Mouse (Mus musculus): ENCODE results near the gene Zswim1. TPM values are rescaled to one million over a fixed set of nuclear protein-coding genes. Genes with fewer than 3 reads are reported as not detected.

Gene Zswim1
- polyA plus RNA-seq, 1 experiment from 2014 or later, result 8.6 TPM

DNA sequence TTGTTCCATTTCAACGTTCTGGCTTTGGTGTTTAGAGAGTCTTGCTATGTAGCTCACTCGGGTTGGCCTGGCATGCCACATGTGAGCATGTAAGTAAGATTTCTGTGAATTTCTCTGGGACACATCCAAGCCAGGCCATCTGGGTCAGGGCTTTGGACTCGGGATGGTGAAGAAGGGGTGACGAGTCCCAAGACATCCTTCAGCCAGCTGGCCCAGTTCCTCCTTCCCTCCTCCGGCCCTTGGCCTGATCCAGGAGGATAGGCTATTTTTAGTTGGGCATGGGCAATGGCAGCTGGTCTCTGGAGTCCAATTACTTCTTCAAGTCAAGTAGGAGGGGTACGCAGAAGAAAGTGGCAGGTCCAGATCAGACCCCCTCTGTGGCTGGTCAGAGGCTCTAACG lies 43.7 kb upstream of the Zswim1 start:
- 62% methylated on average over 7 of the region's 7 CpGs for WGBS
- Histone ChIP-seq H3K9ac (ENCODE audit: low read length) (no peak overlapping the region), H3K27me3 (ENCODE audit: control insufficient read depth, insufficient read depth, low read length) (0 out of 2 replicates have a peak, but pooled peaks cover 5% of the 10 kb centered on the region), H3K27ac (replicated peaks in 1 of 2; ENCODE audit: control insufficient read depth in 1 of 2, insufficient read depth in 1 of 2, low read depth in 2 of 2, low read length in 2 of 2) (no peak overlapping the region), H3K4me2 (ENCODE audit: low read length) (no peak overlapping the region), H3K9me3 (ENCODE audit: control insufficient read depth, low read length) (no peaks in the 10 kb centered on the region), H3K4me3 (ENCODE audit: control insufficient read depth in 1 of 2, insufficient read depth in 1 of 2, low read depth in 1 of 2, low read length in 2 of 2) (no peak overlapping the region), H3K4me1 (ENCODE audit: control insufficient read depth in 2 of 2, insufficient read depth in 2 of 2, low read length in 2 of 2) (no peaks in the 10 kb centered on the region; a peak in 1 of 4 replicates), H3K36me3 (ENCODE audit: control insufficient read depth, insufficient read depth, low read length) (0 out of 2 replicates have a peak, but pooled peaks cover 2% of the 10 kb centered on the region)
- no peak for ATAC-seq (ENCODE audit: insufficient number of reproducible peaks, insufficient read depth, low FRiP score, low read depth)

DNA sequence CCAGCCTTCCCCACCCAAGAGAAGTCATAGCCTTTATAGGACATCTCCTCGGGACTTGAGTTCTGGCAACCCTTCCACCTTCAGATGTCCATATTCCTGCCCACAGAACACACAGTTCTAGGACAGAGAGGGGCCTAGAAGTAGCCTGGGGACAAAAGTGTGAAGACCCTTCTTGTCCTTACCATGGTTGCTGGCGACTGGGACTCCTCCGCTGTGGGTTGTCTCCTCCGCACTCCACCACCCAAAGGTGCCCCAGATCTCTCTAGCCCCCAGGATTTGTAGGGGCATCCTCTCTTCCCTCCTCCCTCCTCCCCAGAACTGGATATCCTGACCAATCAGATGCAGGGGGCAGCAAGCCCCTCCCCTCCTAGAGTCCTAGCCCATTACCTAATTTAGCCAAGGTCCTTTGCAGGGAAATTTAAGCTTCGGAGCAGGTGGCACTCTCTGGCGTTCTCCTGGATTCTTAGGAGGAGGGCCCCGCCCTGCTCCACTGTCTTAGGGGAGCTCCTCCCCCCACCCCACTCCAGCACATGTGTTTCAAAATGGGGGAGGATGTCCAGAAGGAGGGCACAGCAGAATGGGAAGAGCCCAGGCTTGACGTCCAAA lies 42.9 kb upstream of the Zswim1 start, which contains the start of gene Tnnc2:
Gene Tnnc2, minus strand, starts transcription at position 487 of the 606 bp plus-strand sequence.
- ATAC-seq (ENCODE audit: insufficient number of reproducible peaks, insufficient read depth, low FRiP score, low read depth), result no peak
- Histone ChIP-seq H3K4me2 (ENCODE audit: low read length) (no peak within 1 kb of the TSS), H3K36me3 (ENCODE audit: control insufficient read depth, insufficient read depth, low read length) (no peaks in the 10 kb centered on the region), H3K9ac (ENCODE audit: low read length) (no peak within 1 kb of the TSS), H3K27me3 (ENCODE audit: control insufficient read depth, insufficient read depth, low read length) (0 out of 2 replicates have a peak, but pooled peaks cover 5% of the 10 kb centered on the region), H3K4me1 (ENCODE audit: control insufficient read depth in 2 of 2, insufficient read depth in 2 of 2, low read length in 2 of 2) (peaks cover 0 to 2% of the 10 kb centered on the region in 2 experiments; a peak in 3 of 4 replicates), H3K9me3 (ENCODE audit: control insufficient read depth, low read length) (no peaks in the 10 kb centered on the region), H3K27ac (replicated peaks in 1 of 2; ENCODE audit: control insufficient read depth in 1 of 2, insufficient read depth in 1 of 2, low read depth in 2 of 2, low read length in 2 of 2) (no peak within 1 kb of the TSS), H3K4me3 (ENCODE audit: control insufficient read depth in 1 of 2, insufficient read depth in 1 of 2, low read depth in 1 of 2, low read length in 2 of 2) (no peak within 1 kb of the TSS)
- WGBS, result 62% methylated on average over 8 of the region's 8 CpGs

DNA sequence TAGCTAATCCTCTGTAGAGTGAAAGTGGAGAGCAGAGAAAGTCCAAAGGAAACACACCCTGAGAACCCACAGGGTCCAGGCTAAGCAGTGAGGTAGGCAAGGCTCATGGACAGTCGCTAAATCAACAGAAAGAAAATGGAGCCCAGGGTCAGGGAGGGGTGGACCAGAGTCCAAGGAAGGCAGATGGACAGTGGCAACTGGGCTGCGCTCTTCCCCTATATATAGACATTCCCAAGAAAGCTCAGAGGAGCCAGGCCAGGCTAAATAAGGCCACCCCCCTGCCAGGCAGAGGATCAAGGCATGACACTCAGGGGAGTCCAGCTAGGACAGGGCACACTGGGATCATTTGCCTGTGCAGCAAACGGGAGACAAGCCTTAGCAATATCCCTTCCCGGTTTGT lies 40.6 kb upstream of the Zswim1 start:
- H3K27ac ChIP-seq (replicated peaks in 1 of 2; ENCODE audit: control insufficient read depth in 1 of 2, insufficient read depth in 1 of 2, low read depth in 2 of 2, low read length in 2 of 2), result no peak overlapping the region
- 61% methylated on average over 4 of the region's 4 CpGs for WGBS
- no peak overlapping the region for H3K9ac ChIP-seq (ENCODE audit: low read length)
- H3K36me3 ChIP-seq (ENCODE audit: control insufficient read depth, insufficient read depth, low read length), result no peaks in the 10 kb centered on the region
- no peak for ATAC-seq (ENCODE audit: insufficient number of reproducible peaks, insufficient read depth, low FRiP score, low read depth)
- no peak overlapping the region for H3K4me2 ChIP-seq (ENCODE audit: low read length)
- H3K27me3 ChIP-seq (ENCODE audit: control insufficient read depth, insufficient read depth, low read length), result 0 out of 2 replicates have a peak, but pooled peaks cover under 1% of the 10 kb centered on the region
- H3K4me3 ChIP-seq (ENCODE audit: control insufficient read depth in 1 of 2, insufficient read depth in 1 of 2, low read depth in 1 of 2, low read length in 2 of 2), result no peak overlapping the region
- peaks cover 3 to 9% of the 10 kb centered on the region in 2 experiments for H3K4me1 ChIP-seq (ENCODE audit: control insufficient read depth in 2 of 2, insufficient read depth in 2 of 2, low read length in 2 of 2)
- no peaks in the 10 kb centered on the region for H3K9me3 ChIP-seq (ENCODE audit: control insufficient read depth, low read length)

DNA sequence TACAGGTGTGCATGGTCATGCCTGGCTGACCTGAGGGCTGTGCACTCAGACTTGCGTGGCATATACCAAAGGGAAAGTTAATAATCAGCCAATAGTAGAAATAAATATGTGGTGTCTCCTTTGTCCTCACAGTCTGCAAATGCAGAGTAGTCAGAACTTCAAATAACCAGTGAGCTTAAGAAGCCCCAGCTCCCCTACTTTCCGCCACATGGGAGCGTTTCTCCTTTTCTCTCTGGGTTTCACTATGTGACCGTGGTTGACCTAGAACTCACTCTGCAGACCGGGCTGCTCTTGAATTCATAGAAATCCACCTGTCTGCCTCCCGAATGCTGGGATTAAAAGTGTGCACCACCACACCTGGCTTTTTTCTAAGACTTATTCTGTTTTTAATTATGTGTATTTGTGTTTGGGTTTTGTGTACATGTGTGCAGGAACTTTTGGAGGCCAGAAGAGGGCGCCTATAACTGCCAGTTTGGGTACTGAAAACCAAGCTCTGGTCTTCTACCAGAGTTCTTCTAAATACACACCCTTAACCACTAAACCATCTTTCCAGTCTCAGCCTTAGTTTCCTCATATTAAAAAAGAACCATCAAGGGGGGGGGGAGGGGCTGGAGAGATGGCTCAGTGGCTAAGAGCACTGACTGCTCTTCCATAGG lies 38.4 kb upstream of the Zswim1 start:
- peaks cover 6 to 16% of the 10 kb centered on the region in 2 experiments for H3K4me1 ChIP-seq (ENCODE audit: control insufficient read depth in 2 of 2, insufficient read depth in 2 of 2, low read length in 2 of 2)
- H3K27ac ChIP-seq (replicated peaks in 1 of 2; ENCODE audit: control insufficient read depth in 1 of 2, insufficient read depth in 1 of 2, low read depth in 2 of 2, low read length in 2 of 2), result no peak overlapping the region
- peaks cover 9% of the 10 kb centered on the region for H3K36me3 ChIP-seq (ENCODE audit: control insufficient read depth, insufficient read depth, low read length)
- no peak overlapping the region for H3K9ac ChIP-seq (ENCODE audit: low read length)
- 79% methylated on average over 7 of the region's 7 CpGs for WGBS
- H3K9me3 ChIP-seq (ENCODE audit: control insufficient read depth, low read length), result no peaks in the 10 kb centered on the region
- no peak overlapping the region for H3K4me2 ChIP-seq (ENCODE audit: low read length)
- no peaks in the 10 kb centered on the region for H3K27me3 ChIP-seq (ENCODE audit: control insufficient read depth, insufficient read depth, low read length)
- no peak for ATAC-seq (ENCODE audit: insufficient number of reproducible peaks, insufficient read depth, low FRiP score, low read depth)
- no peak overlapping the region for H3K4me3 ChIP-seq (ENCODE audit: control insufficient read depth in 1 of 2, insufficient read depth in 1 of 2, low read depth in 1 of 2, low read length in 2 of 2)

DNA sequence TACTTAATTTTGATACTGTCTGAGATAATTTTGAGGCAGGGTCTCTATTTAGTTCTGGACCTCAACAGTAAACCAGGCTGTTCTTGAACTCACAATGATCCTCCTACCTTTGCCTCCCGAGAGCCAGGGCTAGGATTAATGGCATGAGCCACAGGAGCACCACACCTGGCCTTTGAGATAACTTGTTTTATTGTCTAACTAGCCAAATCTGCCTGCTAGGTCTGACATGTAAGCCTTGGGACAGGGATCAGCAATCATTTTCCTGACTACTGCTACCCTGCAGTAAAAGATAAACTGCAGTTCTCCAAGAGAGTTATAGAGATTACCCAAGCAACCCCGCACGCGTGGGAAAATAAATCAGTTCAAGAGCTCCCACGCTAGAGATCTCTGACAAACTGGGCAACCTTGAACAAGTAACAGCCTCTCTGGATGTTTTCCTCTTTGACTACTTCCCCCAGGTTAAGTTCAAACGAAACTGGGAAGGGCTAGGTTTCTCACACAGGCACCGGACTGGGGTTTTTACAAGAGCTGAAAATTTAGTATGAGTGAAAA lies 37.5 kb upstream of the Zswim1 start:
- peak overlapping the region; percentile 82 to 85 for H3K27ac ChIP-seq (replicated peaks in 1 of 2; ENCODE audit: control insufficient read depth in 1 of 2, insufficient read depth in 1 of 2, low read depth in 2 of 2, low read length in 2 of 2)
- peak overlapping the region; percentile 80 for H3K9ac ChIP-seq (ENCODE audit: low read length)
- WGBS, result 4% methylated on average over 7 of the region's 7 CpGs
- H3K4me1 ChIP-seq (ENCODE audit: control insufficient read depth in 2 of 2, insufficient read depth in 2 of 2, low read length in 2 of 2), result peaks cover 6 to 16% of the 10 kb centered on the region in 2 experiments
- H3K36me3 ChIP-seq (ENCODE audit: control insufficient read depth, insufficient read depth, low read length), result peaks cover 18% of the 10 kb centered on the region
- no peak for ATAC-seq (ENCODE audit: insufficient number of reproducible peaks, insufficient read depth, low FRiP score, low read depth)
- no peaks in the 10 kb centered on the region for H3K27me3 ChIP-seq (ENCODE audit: control insufficient read depth, insufficient read depth, low read length)
- peak overlapping the region; percentile 56 to 75 for H3K4me3 ChIP-seq (ENCODE audit: control insufficient read depth in 1 of 2, insufficient read depth in 1 of 2, low read depth in 1 of 2, low read length in 2 of 2)
- H3K9me3 ChIP-seq (ENCODE audit: control insufficient read depth, low read length), result no peaks in the 10 kb centered on the region
- peak overlapping the region; percentile 68 for H3K4me2 ChIP-seq (ENCODE audit: low read length)

DNA sequence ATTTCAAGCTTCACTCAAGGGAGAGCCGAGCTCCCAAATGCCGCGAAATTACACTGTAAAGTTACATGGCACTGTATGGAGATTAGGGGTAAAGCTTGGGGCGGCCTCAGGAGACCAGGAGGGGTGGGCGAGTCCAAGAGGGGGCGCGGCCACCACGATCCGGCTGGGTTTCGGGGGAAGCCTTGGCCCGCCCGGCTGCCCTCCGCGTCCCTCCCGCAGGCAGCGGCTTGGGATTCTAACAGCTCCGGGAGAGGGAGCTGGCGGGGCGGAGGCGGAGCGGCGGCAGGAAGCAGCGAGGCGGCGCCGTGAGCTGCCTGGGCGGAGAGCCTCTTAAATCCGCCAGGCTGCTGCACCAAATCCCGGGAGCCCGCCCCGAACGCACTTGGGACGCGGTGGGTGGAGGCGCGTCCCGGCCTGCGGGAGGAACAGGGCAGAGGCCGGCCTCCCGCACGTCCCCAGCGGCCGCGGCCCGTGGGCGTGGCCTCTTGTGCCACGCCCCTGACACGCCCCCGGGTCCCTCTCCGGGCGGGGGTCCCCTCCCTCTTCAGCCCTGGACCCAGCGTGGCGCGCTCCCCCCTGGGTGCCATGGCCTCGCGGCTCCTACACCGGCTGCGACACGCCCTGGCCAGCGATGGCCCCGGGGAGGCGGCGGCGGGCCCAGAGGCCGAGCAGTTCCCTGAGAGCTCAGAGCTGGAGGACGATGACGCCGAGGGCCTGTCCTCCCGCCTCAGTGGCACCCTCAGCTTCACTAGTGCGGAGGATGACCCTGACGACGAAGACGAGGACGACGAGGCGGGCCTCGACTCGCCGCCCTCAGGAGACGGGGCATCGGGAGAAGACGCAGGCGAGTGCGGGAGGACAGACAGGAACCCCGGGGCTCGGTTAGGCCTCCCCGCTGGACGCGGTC lies 36.8 kb upstream of the Zswim1 start, which contains the start of gene Snx21:
Gene Snx21, plus strand, starts transcription at position 343 of the 907 bp plus-strand sequence.
- WGBS, result under 1% methylated on average over 76 of the region's 89 CpGs
- H3K4me1 ChIP-seq (ENCODE audit: control insufficient read depth in 2 of 2, insufficient read depth in 2 of 2, low read length in 2 of 2), result peaks cover 6 to 16% of the 10 kb centered on the region in 2 experiments
- peaks cover 24% of the 10 kb centered on the region for H3K36me3 ChIP-seq (ENCODE audit: control insufficient read depth, insufficient read depth, low read length)
- peak within 1 kb of the TSS; percentile 82 to 85 for H3K27ac ChIP-seq (replicated peaks in 1 of 2; ENCODE audit: control insufficient read depth in 1 of 2, insufficient read depth in 1 of 2, low read depth in 2 of 2, low read length in 2 of 2)
- H3K4me3 ChIP-seq (ENCODE audit: control insufficient read depth in 1 of 2, insufficient read depth in 1 of 2, low read depth in 1 of 2, low read length in 2 of 2), result peak within 1 kb of the TSS; percentile 56 to 75
- peak; percentile 92 for ATAC-seq (ENCODE audit: insufficient number of reproducible peaks, insufficient read depth, low FRiP score, low read depth)
- H3K9ac ChIP-seq (ENCODE audit: low read length), result peak within 1 kb of the TSS; percentile 80
- H3K9me3 ChIP-seq (ENCODE audit: control insufficient read depth, low read length), result no peaks in the 10 kb centered on the region
- no peaks in the 10 kb centered on the region for H3K27me3 ChIP-seq (ENCODE audit: control insufficient read depth, insufficient read depth, low read length)
- peak within 1 kb of the TSS; percentile 68 for H3K4me2 ChIP-seq (ENCODE audit: low read length)

DNA sequence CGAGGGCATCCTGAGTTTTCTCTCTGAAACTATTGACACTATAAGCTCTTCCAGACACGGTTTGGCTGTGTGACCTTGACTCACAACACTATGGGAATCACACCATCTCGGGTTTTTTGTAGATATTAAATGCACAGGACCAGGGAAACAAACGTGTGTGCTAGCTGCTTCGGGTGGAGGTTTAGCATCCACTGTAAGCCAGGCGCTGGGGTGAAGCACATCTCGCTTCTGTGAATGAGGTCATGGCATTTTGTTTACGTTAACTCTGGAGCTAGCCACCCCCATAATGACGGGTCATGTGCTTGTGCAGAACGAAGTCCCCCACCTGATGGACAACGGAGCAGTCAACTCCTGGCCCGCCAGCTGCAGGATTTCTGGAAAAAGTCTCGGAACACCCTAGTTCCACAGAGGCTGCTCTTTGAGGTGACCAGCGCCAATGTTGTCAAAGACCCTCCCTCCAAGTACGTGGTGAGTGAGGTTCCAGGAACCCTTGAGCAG lies 36.0 kb upstream of the Zswim1 start:
- H3K4me2 ChIP-seq (ENCODE audit: low read length), result peak overlapping the region; percentile 68
- no peaks in the 10 kb centered on the region for H3K27me3 ChIP-seq (ENCODE audit: control insufficient read depth, insufficient read depth, low read length)
- peaks cover 6 to 16% of the 10 kb centered on the region in 2 experiments for H3K4me1 ChIP-seq (ENCODE audit: control insufficient read depth in 2 of 2, insufficient read depth in 2 of 2, low read length in 2 of 2)
- H3K9ac ChIP-seq (ENCODE audit: low read length), result peak overlapping the region; percentile 80
- H3K36me3 ChIP-seq (ENCODE audit: control insufficient read depth, insufficient read depth, low read length), result peaks cover 31% of the 10 kb centered on the region
- no peaks in the 10 kb centered on the region for H3K9me3 ChIP-seq (ENCODE audit: control insufficient read depth, low read length)
- 3% methylated on average over 15 of the region's 15 CpGs for WGBS
- H3K27ac ChIP-seq (replicated peaks in 1 of 2; ENCODE audit: control insufficient read depth in 1 of 2, insufficient read depth in 1 of 2, low read depth in 2 of 2, low read length in 2 of 2), result peak overlapping the region; percentile 79 to 85
- peak overlapping the region; percentile 56 to 75 for H3K4me3 ChIP-seq (ENCODE audit: control insufficient read depth in 1 of 2, insufficient read depth in 1 of 2, low read depth in 1 of 2, low read length in 2 of 2)
- no peak for ATAC-seq (ENCODE audit: insufficient number of reproducible peaks, insufficient read depth, low FRiP score, low read depth)
